Mouse (Mus musculus): ENCODE data around the gene Robo3. TPM values are rescaled to one million over a fixed set of nuclear protein-coding genes. Genes with fewer than 3 reads are reported as not detected.

Robo3 gene
- 0.18 and 0.53 TPM in 2 replicates for polyA plus RNA-seq (2015; fragmentation: Nextera tagmentation; extraction: Ambion mirVana)

GRCm38 (mm10) chr9:37432720-37433421, at the start of gene Robo3:
Gene Robo3 (minus strand): TSS chr9:37433246.
- Histone ChIP-seq H3K9ac (no peak within 1 kb of the TSS), H3K9me3 (replicated peaks) (no peaks in the 10 kb centered on the region), H3K27ac (no peak within 1 kb of the TSS), H3K36me3 (no peaks in the 10 kb centered on the region), H3K27me3 (peaks cover 94% of the 10 kb centered on the region), H3K4me1 (peaks cover 30% of the 10 kb centered on the region), H3K4me3 (replicated peaks) (peak within 1 kb of the TSS; percentile 32), H3K4me2 (peak within 1 kb of the TSS; percentile 58)
- ATAC-seq (replicated peaks; ENCODE audit: low FRiP score): peak; percentile 27; the same call in 1 of the 2 replicates
- WGBS: 2% methylated on average over 35 of the region's 40 CpGs

- ATAC-seq (replicated peaks; ENCODE audit: low FRiP score): no peak
- Histone ChIP-seq H3K27ac (no peak overlapping the region), H3K4me1 (no peaks in the 10 kb centered on the region), H3K4me2 (no peak overlapping the region), H3K9me3 (replicated peaks) (no peaks in the 10 kb centered on the region), H3K36me3 (no peaks in the 10 kb centered on the region), H3K4me3 (replicated peaks) (no peak overlapping the region), H3K9ac (no peak overlapping the region), H3K27me3 (peaks cover 6% of the 10 kb centered on the region; the same call in 1 of the 2 replicates)
- WGBS: 88% methylated on average over 7 of the region's 7 CpGs
Observed at GRCm38 (mm10) chr9:37474923-37475322, 41.9 kb upstream of the Robo3 start.

DNA sequence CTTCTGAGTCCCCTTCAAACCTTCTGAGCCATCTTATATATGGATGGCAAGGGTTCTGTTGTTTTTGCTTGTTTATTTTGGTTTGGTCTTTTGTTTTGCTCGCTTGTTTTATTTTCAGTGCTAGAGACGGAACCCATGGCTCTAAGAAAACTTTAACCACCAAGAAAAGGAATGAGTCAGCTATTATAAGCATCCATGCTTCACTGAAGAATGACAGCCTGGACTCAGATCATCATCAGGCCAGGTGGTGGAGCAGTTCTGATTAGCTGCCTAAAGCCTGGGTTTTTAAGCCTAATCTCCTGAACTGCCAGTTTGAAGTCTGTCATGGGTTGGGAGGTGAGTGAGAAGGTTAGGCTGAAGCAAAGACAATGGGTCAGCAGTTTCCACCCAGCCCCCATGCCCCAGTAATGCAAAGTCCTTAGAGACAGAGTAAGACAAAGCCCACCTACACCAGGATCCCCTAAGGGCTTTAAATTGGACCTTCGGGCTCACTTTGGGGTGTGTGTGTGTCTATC, 40.6 kb upstream of the Robo3 start:
- no peaks in the 10 kb centered on the region for H3K4me1 ChIP-seq
- no peaks in the 10 kb centered on the region for H3K36me3 ChIP-seq
- 0 out of 2 replicates have a peak, but pooled peaks have one; percentile 22 for ATAC-seq (replicated peaks; ENCODE audit: low FRiP score)
- H3K4me2 ChIP-seq: no peak overlapping the region
- 68% methylated on average over 3 of the region's 3 CpGs for WGBS
- H3K27me3 ChIP-seq: peaks cover 6% of the 10 kb centered on the region; the same call in 1 of the 2 replicates
- H3K27ac ChIP-seq: no peak overlapping the region
- H3K9me3 ChIP-seq (replicated peaks): no peaks in the 10 kb centered on the region
- no peak overlapping the region for H3K9ac ChIP-seq
- no peak overlapping the region for H3K4me3 ChIP-seq (replicated peaks)

DNA sequence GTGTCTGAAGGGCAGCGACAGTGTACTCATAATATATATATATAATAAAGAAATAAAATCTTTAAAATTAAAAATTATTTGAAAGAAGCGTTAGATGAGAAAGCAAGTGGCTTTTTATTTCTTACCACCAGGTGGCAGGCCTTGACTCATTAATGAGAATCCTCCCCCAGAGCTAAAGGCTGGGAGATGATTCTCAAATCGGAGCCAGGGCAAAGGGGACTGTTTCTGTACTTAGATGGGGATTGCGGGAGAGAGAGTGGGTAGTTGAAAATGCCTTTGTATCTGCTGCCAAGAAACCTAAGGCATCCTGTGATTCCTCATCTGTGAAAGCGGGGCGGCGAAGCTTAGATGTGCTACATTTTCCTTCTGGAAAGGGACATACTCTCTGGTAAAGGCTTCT, 29.7 kb upstream of the Robo3 start:
- peaks cover 71% of the 10 kb centered on the region for H3K27me3 ChIP-seq
- 0 out of 2 replicates have a peak overlapping the region, but pooled peaks have one; percentile 25 for H3K4me2 ChIP-seq
- peaks cover 16% of the 10 kb centered on the region for H3K4me1 ChIP-seq
- H3K4me3 ChIP-seq (replicated peaks): no peak overlapping the region
- H3K9me3 ChIP-seq (replicated peaks): no peaks in the 10 kb centered on the region
- WGBS: 9% methylated on average over 7 of the region's 7 CpGs
- no peak for ATAC-seq (replicated peaks; ENCODE audit: low FRiP score)
- no peak overlapping the region for H3K27ac ChIP-seq
- no peaks in the 10 kb centered on the region for H3K36me3 ChIP-seq
- no peak overlapping the region for H3K9ac ChIP-seq

GRCm38 (mm10) chr9:37461571-37461970, 28.5 kb upstream of the Robo3 start:
- Histone ChIP-seq H3K4me2 (no peak overlapping the region), H3K4me1 (peaks cover 19% of the 10 kb centered on the region), H3K9me3 (replicated peaks) (no peaks in the 10 kb centered on the region), H3K27ac (no peak overlapping the region), H3K27me3 (peaks cover 79% of the 10 kb centered on the region), H3K9ac (no peak overlapping the region), H3K4me3 (replicated peaks) (no peak overlapping the region), H3K36me3 (no peaks in the 10 kb centered on the region)
- WGBS: 2% methylated on average over 3 of the region's 3 CpGs
- no peak for ATAC-seq (replicated peaks; ENCODE audit: low FRiP score)

- Histone ChIP-seq H3K36me3 (no peaks in the 10 kb centered on the region), H3K27ac (no peak overlapping the region), H3K4me2 (peak overlapping the region; percentile 94), H3K9ac (no peak overlapping the region), H3K9me3 (replicated peaks) (no peaks in the 10 kb centered on the region), H3K4me3 (replicated peaks) (peak overlapping the region; percentile 52), H3K4me1 (peaks cover 26% of the 10 kb centered on the region), H3K27me3 (peaks cover 85% of the 10 kb centered on the region)
- no peak for ATAC-seq (replicated peaks; ENCODE audit: low FRiP score)
- 4% methylated on average over 5 of the region's 5 CpGs for WGBS
Observed at GRCm38 (mm10) chr9:37460961-37461340, 27.9 kb upstream of the Robo3 start.

GRCm38 (mm10) chr9:37460043-37460960, 27.3 kb upstream of the Robo3 start:
- Histone ChIP-seq H3K4me2 (peak overlapping the region; percentile 94), H3K9ac (peak overlapping the region; percentile 26; the same call in 1 of the 2 replicates), H3K27ac (no peak overlapping the region), H3K9me3 (replicated peaks) (no peaks in the 10 kb centered on the region), H3K36me3 (no peaks in the 10 kb centered on the region), H3K4me3 (replicated peaks) (peak overlapping the region; percentile 52), H3K4me1 (peaks cover 29% of the 10 kb centered on the region), H3K27me3 (peaks cover 92% of the 10 kb centered on the region)
- WGBS: under 1% methylated on average over 78 of the region's 81 CpGs
- ATAC-seq (replicated peaks; ENCODE audit: low FRiP score): peak; percentile 81

DNA sequence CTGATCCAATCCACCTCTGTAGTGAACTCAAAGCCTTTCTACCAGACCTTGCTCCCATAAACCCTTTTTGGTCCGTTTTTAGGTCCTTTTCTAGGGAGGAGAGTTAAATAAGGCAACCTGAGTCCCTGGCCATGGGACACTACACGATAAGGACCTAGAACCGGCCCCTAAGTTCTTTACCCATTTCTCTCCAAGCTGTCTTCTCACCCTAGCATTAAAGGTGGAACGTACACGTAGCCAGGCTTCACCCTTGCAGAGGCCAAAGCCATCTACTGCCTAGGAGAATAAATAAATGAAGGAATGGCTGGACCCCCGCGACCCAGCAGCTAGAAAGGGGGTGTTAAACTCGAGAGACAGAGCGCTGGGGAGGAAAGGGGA, 26.6 kb upstream of the Robo3 start:
- Histone ChIP-seq H3K4me3 (replicated peaks) (peak overlapping the region; percentile 52), H3K36me3 (no peaks in the 10 kb centered on the region), H3K27me3 (peaks cover 98% of the 10 kb centered on the region), H3K27ac (no peak overlapping the region), H3K4me2 (peak overlapping the region; percentile 94), H3K4me1 (peaks cover 29% of the 10 kb centered on the region), H3K9me3 (replicated peaks) (no peaks in the 10 kb centered on the region), H3K9ac (0 out of 2 replicates have a peak overlapping the region, but pooled peaks have one; percentile 26)
- ATAC-seq (replicated peaks; ENCODE audit: low FRiP score): no peak
- WGBS: under 1% methylated on average over 9 of the region's 9 CpGs

- no peak overlapping the region for H3K9ac ChIP-seq
- no peak overlapping the region for H3K4me3 ChIP-seq (replicated peaks)
- H3K4me1 ChIP-seq: peaks cover 29% of the 10 kb centered on the region
- H3K4me2 ChIP-seq: no peak overlapping the region
- no peaks in the 10 kb centered on the region for H3K9me3 ChIP-seq (replicated peaks)
- ATAC-seq (replicated peaks; ENCODE audit: low FRiP score): no peak
- 38% methylated on average over 1 of the region's 1 CpGs for WGBS
- H3K27ac ChIP-seq: no peak overlapping the region
- no peaks in the 10 kb centered on the region for H3K36me3 ChIP-seq
- H3K27me3 ChIP-seq: peaks cover 99% of the 10 kb centered on the region
Observed at GRCm38 (mm10) chr9:37457151-37457550, 24.1 kb upstream of the Robo3 start.

- WGBS: under 1% methylated on average over 20 of the region's 20 CpGs
- H3K4me3 ChIP-seq (replicated peaks): peak overlapping the region; percentile 25
- peak; percentile 61 for ATAC-seq (replicated peaks; ENCODE audit: low FRiP score)
- H3K4me1 ChIP-seq: peaks cover 29% of the 10 kb centered on the region
- no peaks in the 10 kb centered on the region for H3K36me3 ChIP-seq
- H3K9me3 ChIP-seq (replicated peaks): no peaks in the 10 kb centered on the region
- peak overlapping the region; percentile 58 for H3K4me2 ChIP-seq
- no peak overlapping the region for H3K27ac ChIP-seq
- H3K27me3 ChIP-seq: peaks cover 99% of the 10 kb centered on the region
- 0 out of 2 replicates have a peak overlapping the region, but pooled peaks have one; percentile 7 for H3K9ac ChIP-seq
Observed at GRCm38 (mm10) chr9:37456481-37456910, 23.4 kb upstream of the Robo3 start.

- Histone ChIP-seq H3K36me3 (no peaks in the 10 kb centered on the region), H3K9me3 (replicated peaks) (no peaks in the 10 kb centered on the region), H3K27me3 (peaks cover 99% of the 10 kb centered on the region), H3K4me3 (replicated peaks) (no peak overlapping the region), H3K9ac (0 out of 2 replicates have a peak overlapping the region, but pooled peaks have one; percentile 7), H3K4me1 (peaks cover 26% of the 10 kb centered on the region), H3K27ac (no peak overlapping the region), H3K4me2 (peak overlapping the region; percentile 58)
- under 1% methylated on average over 8 of the region's 8 CpGs for WGBS
- ATAC-seq (replicated peaks; ENCODE audit: low FRiP score): no peak
Observed at GRCm38 (mm10) chr9:37455868-37456267, 22.8 kb upstream of the Robo3 start.
